Mouse (Mus musculus) neural tube, embryonic 11.5 days (tissue): ENCODE results near the gene Col1a2. TPM values are rescaled to one million over a fixed set of nuclear protein-coding genes. Genes with fewer than 3 reads are reported as not detected.

ENCODE experiments used
- ATAC-seq: fragments of 200-750 bp; cut with Nextera tagmentation; 2 replicates; pipeline ENCODE4 v1.8.0; 2017; ENCODE audit warnings: moderate number of reproducible peaks, mild to moderate bottlenecking, moderate TSS enrichment, moderate library complexity; ENCODE audit not compliant: insufficient read depth, low FRiP score, low TSS enrichment
- DNase-seq: peaks from one replicate; pipeline ENCODE4 v3.0.0-alpha.2; 2015; ENCODE audit warnings: low spot score
- H3K27ac ChIP-seq: fragments of 300-500 bp; sonication (generic); 2 replicates; pipeline ENCODE4 v1.5.1; 2014; ENCODE audit warnings: low read depth, mild to moderate bottlenecking, low read length
- H3K27me3 ChIP-seq: fragments of 300-500 bp; sonication (generic); 2 replicates; pipeline ENCODE4 v1.6.1; 2014; ENCODE audit warnings: mild to moderate bottlenecking, low read length, mixed read lengths; ENCODE audit not compliant: control insufficient read depth, insufficient read depth
- H3K36me3 ChIP-seq: fragments of 300-500 bp; sonication (generic); 2 replicates; pipeline ENCODE4 v1.6.1; 2014; ENCODE audit warnings: mild to moderate bottlenecking, low read length, moderate library complexity, mixed read lengths; ENCODE audit not compliant: control insufficient read depth, insufficient read depth
- H3K4me1 ChIP-seq: fragments of 300-500 bp; sonication (generic); 2 replicates; pipeline ENCODE4 v1.6.1; 2014; ENCODE audit warnings: low read length, mixed read lengths; ENCODE audit not compliant: control insufficient read depth, insufficient read depth
- H3K4me2 ChIP-seq: fragments of 300-500 bp; sonication (generic); 2 replicates; pipeline ENCODE4 v1.6.1; 2014; ENCODE audit warnings: low read depth, mild to moderate bottlenecking, moderate library complexity
- H3K4me3 ChIP-seq: fragments of 300-500 bp; sonication (generic); 2 replicates; pipeline ENCODE4 v1.5.1; 2014; ENCODE audit warnings: low read depth, low read length
- H3K9ac ChIP-seq: fragments of 300-500 bp; sonication (generic); 2 replicates; pipeline ENCODE4 v1.6.1; 2014; ENCODE audit warnings: mild to moderate bottlenecking, low read length
- H3K9me3 ChIP-seq: fragments of 300-500 bp; sonication (generic); 2 replicates; pipeline ENCODE4 v1.6.1; 2016; ENCODE audit warnings: low read length; ENCODE audit not compliant: control insufficient read depth
- WGBS: fragments of 180-500 bp; shearing (Covaris S2); extraction: QIAGEN DNeasy Blood & Tissue Kit; methylation state at CpG from one replicate; pipeline ENCODE4 v1.1.7; 2014; 5-methylcytosine and 5-hydroxymethylcytosine counted together
- polyA plus RNA-seq: library from polyadenylated mRNA; unstranded; fragments of >200 nt; fragmentation: Nextera tagmentation; extraction: Ambion mirVana; gene quantifications from 2 replicates; pipeline ENCODE4 v1.2.1, GENCODE M21; 2014

Col1a2 gene
- polyA plus RNA-seq, 1 experiment from 2014 or later, result 150 TPM

DNA sequence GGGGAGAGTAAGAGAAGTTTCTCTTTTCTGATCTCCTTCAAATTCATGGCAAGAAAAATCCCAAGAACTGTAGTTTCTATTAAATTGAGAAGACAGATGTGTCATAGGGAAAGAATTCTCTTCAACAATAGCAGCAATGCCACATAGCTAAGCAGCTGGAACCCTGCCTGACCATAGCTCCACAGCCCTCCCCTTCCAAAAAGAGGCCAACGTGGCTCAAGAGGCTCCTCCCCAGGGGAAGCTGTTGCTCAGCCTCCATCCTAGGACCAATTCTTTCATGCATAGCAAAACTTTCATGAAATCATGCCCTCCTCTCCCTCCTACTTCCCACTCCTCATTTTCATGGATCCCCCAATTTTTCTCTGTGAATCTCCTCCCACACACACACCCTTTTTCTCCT is 16.3 kb upstream of the Col1a2 start:
- Histone ChIP-seq H3K9me3 (no peaks in the 10 kb centered on the region), H3K27ac (no peak overlapping the region), H3K4me2 (no peak overlapping the region), H3K9ac (no peak overlapping the region), H3K4me3 (no peak overlapping the region), H3K27me3 (no peaks in the 10 kb centered on the region), H3K36me3 (no peaks in the 10 kb centered on the region), H3K4me1 (peaks cover 6% of the 10 kb centered on the region; the same call in 1 of the 2 replicates)
- ATAC-seq (no peak), DNase-seq (peak; percentile 22)
- 5% methylated on average over 1 of the region's 1 CpGs for WGBS

DNA sequence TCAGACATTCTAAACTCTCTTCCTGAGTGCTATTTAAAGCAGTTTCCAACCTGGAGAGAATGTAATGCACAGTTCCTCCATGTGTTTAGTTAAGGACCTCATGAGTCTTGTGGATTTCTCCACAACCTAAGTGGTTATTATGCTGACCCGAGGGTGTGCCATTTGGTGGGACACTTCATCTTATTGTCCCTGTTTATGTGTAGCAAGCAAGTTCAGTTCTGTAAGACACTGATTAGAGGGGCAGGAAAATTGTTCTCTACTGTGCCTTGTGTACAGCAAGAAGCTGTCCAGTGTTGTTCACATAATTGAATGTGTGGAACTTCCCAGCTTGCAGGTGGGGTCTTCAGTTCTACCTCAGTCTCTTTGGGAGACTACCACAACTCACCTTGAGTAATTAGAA is 15.6 kb upstream of the Col1a2 start:
- Histone ChIP-seq H3K27me3 (no peaks in the 10 kb centered on the region), H3K27ac (peak overlapping the region; percentile 67), H3K9me3 (no peaks in the 10 kb centered on the region), H3K4me2 (peak overlapping the region; percentile 9; the same call in 1 of the 2 replicates), H3K4me3 (no peak overlapping the region), H3K9ac (no peak overlapping the region), H3K4me1 (peaks cover 6% of the 10 kb centered on the region; the same call in 1 of the 2 replicates), H3K36me3 (no peaks in the 10 kb centered on the region)
- DNase-seq, result peak; percentile 13
- WGBS, result 59% methylated on average over 1 of the region's 1 CpGs
- ATAC-seq, result no peak

DNA sequence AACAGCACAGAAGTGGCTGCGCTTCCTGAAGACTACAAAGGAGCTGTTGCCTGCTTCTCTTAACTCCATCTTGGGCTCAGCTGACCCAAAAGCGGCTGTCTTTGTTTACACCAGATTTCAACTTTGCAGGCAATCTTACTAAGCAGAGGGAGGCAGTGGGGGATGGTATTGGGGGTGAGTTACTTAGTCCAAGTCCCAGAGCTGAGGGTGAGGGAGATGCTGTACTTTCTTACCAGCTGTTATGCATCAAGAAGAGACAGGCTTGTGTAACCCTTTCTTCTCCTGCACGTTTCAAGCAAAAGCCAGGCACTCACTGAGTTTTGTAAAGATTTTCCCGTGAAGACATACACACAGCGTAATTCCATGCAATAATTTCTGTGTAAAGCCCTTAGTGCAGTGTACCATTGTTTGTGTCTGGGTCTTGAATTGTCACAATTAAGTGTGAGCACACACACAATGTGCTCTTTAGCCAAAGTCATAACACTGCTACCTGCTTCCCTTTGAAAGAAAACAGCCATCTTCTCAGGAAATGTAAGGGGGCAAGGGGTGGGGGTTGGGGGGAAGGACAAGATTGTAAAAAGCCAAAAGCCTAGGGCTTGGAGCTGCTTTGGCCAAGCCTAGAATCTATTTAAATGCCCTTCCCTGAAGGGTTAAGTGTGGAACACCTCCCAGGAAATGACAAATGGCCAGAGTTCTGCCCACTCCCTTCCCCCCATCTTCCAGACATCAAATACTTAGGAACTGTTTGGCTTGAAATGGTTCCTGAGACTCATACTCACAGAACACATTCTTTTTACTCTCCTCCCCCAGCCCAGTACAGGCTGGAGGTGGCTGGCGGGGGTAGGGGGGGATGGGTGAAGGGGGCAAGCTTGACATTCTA is 15.0 kb upstream of the Col1a2 start:
- 38% methylated on average over 6 of the region's 6 CpGs for WGBS
- H3K4me3 ChIP-seq, result no peak overlapping the region
- peaks cover 6% of the 10 kb centered on the region; the same call in 1 of the 2 replicates for H3K4me1 ChIP-seq
- H3K36me3 ChIP-seq, result no peaks in the 10 kb centered on the region
- H3K4me2 ChIP-seq, result peak overlapping the region; percentile 9; the same call in 1 of the 2 replicates
- ATAC-seq (no peak; the same call in 1 of the 2 replicates), DNase-seq (peak; percentile 44)
- H3K27ac ChIP-seq, result peak overlapping the region; percentile 67
- H3K9me3 ChIP-seq, result no peaks in the 10 kb centered on the region
- no peak overlapping the region for H3K9ac ChIP-seq
- H3K27me3 ChIP-seq, result no peaks in the 10 kb centered on the region

GRCm38 (mm10) chr6:4493666-4494065 is 10.9 kb upstream of the Col1a2 start:
- H3K27ac ChIP-seq, result no peak overlapping the region
- no peaks in the 10 kb centered on the region for H3K36me3 ChIP-seq
- no peak overlapping the region for H3K9ac ChIP-seq
- 79% methylated on average over 2 of the region's 2 CpGs for WGBS
- peaks cover 6% of the 10 kb centered on the region; the same call in 1 of the 2 replicates for H3K4me1 ChIP-seq
- DNase-seq (no peak), ATAC-seq (no peak)
- no peak overlapping the region for H3K4me3 ChIP-seq
- no peak overlapping the region for H3K4me2 ChIP-seq
- H3K9me3 ChIP-seq, result no peaks in the 10 kb centered on the region
- H3K27me3 ChIP-seq, result no peaks in the 10 kb centered on the region

DNA sequence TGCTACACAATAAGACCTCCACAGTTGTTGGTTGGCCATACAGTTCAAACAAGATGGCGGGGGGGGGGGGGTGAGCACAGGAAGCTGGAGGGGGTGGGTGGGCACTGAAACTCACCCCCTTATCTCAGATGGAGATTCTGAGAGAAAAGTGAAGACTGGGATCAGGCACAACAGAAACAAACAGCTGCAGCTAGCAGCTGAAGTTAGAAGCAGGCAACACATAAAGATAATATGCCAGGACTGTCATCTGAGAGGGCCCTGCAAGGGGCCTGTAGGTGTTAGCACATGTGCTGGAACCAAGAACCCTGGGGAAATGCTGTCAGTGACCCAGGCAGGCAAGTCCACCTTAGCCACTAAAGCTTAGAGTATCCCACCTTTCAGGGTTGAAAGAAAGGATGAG is 8.2 kb upstream of the Col1a2 start:
- WGBS, result 88% methylated on average over 1 of the region's 1 CpGs
- H3K9ac ChIP-seq, result no peak overlapping the region

DNA sequence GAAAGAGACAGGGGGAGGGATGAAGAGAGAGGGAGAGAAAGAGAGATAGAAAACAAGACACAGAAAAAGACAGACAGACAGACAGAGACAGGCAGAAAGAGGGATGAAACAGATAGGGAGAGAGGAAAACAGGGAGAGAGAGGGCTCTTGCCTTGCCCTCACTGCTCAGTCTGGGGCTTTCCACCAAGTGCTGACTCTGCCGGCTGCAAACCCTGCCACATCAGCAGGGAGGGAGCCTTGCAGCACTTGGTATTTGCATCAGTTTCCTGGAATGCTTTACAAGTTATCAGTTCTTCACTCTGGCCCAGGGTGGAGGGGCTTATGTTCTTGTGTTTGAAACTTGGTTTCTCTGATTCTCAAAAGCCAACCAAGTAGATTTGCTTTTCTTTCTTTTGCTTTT is 1.5 kb upstream of the Col1a2 start:
- DNase-seq, result peak; percentile 17
- no peaks in the 10 kb centered on the region for H3K27me3 ChIP-seq
- H3K4me2 ChIP-seq, result no peak overlapping the region
- H3K9me3 ChIP-seq, result no peaks in the 10 kb centered on the region
- H3K27ac ChIP-seq, result no peak overlapping the region
- no peak overlapping the region for H3K4me3 ChIP-seq
- H3K36me3 ChIP-seq, result no peaks in the 10 kb centered on the region
- no peak for ATAC-seq
- H3K9ac ChIP-seq, result no peak overlapping the region
- H3K4me1 ChIP-seq, result 0 out of 2 replicates have a peak, but pooled peaks cover 2% of the 10 kb centered on the region
- WGBS, result 0% methylated on average over 1 of the region's 1 CpGs

More for the DNA sequence above, 8.2 kb upstream of the Col1a2 start:
- no peak for DNase-seq
- Histone ChIP-seq H3K36me3 (no peaks in the 10 kb centered on the region), H3K9me3 (no peaks in the 10 kb centered on the region), H3K27me3 (no peaks in the 10 kb centered on the region), H3K27ac (no peak overlapping the region), H3K4me3 (no peak overlapping the region), H3K4me2 (no peak overlapping the region), H3K4me1 (no peaks in the 10 kb centered on the region)
- ATAC-seq, result no peak

GRCm38 (mm10) chr6:4505158-4505997 is 764 bp downstream of the Col1a2 start:
- ATAC-seq (peak; percentile 79), DNase-seq (peak; percentile 73)
- WGBS, result under 1% methylated on average over 29 of the region's 31 CpGs
- peak overlapping the region; percentile 27 for H3K9ac ChIP-seq
- H3K4me1 ChIP-seq, result 0 out of 2 replicates have a peak, but pooled peaks cover 2% of the 10 kb centered on the region
- no peaks in the 10 kb centered on the region for H3K36me3 ChIP-seq
- peak overlapping the region; percentile 64 for H3K4me2 ChIP-seq
- H3K4me3 ChIP-seq, result peak overlapping the region; percentile 37
- H3K9me3 ChIP-seq, result no peaks in the 10 kb centered on the region
- no peaks in the 10 kb centered on the region for H3K27me3 ChIP-seq
- no peak overlapping the region for H3K27ac ChIP-seq

GRCm38 (mm10) chr6:4506106-4506505 is 1.5 kb downstream of the Col1a2 start:
- H3K9ac ChIP-seq, result 0 out of 2 replicates have a peak overlapping the region, but pooled peaks have one; percentile 27
- H3K4me3 ChIP-seq, result peak overlapping the region; percentile 37
- H3K27me3 ChIP-seq, result no peaks in the 10 kb centered on the region
- peak overlapping the region; percentile 64 for H3K4me2 ChIP-seq
- H3K27ac ChIP-seq, result no peak overlapping the region
- ATAC-seq (0 out of 2 replicates have a peak, but pooled peaks have one; percentile 2), DNase-seq (peak; percentile 56)
- H3K4me1 ChIP-seq, result 0 out of 2 replicates have a peak, but pooled peaks cover 2% of the 10 kb centered on the region
- H3K9me3 ChIP-seq, result no peaks in the 10 kb centered on the region
- 2% methylated on average over 11 of the region's 11 CpGs for WGBS
- H3K36me3 ChIP-seq, result no peaks in the 10 kb centered on the region
